Mouse (Mus musculus) lung, postnatal 0 days (tissue): ENCODE measurements around the gene Tmem214.

Source experiments
- CTCF ChIP-seq: IDR thresholded peaks from 2 replicates; pipeline ENCODE4 v1.5.1; 2016; ENCODE audit warnings: antibody characterized with exemption, mild to moderate bottlenecking
- EP300 ChIP-seq: IDR thresholded peaks from 2 replicates; pipeline ENCODE4 v1.6.1; 2016; ENCODE audit warnings: antibody characterized with exemption, mild to moderate bottlenecking, control low read depth

DNA sequence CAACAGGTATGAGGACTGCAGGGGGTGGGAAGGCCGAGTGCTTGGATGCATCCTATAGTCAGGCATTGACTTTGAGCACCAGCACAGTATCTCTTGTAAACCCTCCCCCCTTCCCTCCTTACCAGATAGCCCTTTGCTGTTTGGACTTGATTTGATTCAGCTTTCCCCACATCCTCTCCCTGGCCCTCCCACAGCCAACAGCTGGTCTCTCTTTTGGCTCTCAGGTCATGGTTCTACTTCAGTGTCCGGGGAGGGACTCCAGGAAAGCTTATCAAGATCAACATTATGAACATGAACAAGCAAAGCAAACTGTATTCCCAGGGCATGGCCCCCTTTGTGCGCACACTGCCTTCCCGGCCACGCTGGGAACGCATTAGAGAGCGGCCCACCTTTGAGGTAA lies 22.6 kb downstream of the Tmem214 start:
- no peak for TF ChIP-seq CTCF
- no peak for TF ChIP-seq EP300
